Mouse (Mus musculus) right cerebral cortex, adult 2 months (tissue): ENCODE measurements around the gene Klhl29.

Source experiments
- DNase-seq, 2 experiments: peaks; one replicate each; pipeline ENCODE4 v3.0.0; 2021 to 2022; ENCODE audit warnings: low spot score in 2 of 2

Klhl29 gene

DNA sequence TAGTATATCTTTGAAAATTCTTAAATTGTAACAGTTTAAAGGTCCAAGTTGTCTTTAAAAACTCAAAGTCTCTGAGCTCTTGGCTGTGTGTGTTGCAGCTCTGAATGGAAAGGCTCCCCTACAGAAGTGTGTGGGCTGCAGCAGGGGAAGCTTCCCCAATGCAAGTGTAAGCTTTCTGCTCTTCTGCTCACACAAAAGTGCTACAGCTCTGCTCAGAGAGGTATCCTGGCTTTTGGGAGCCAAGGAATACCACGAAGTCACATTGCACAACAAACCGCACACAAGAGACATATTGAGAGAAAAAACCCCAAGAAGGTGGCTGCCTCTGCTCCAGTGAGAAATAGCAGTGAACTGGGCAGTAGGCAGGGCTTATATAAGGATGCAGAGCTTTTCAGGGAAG is 337.5 kb downstream of the Klhl29 start:
- peak; percentile 12 to 13 for DNase-seq

DNA sequence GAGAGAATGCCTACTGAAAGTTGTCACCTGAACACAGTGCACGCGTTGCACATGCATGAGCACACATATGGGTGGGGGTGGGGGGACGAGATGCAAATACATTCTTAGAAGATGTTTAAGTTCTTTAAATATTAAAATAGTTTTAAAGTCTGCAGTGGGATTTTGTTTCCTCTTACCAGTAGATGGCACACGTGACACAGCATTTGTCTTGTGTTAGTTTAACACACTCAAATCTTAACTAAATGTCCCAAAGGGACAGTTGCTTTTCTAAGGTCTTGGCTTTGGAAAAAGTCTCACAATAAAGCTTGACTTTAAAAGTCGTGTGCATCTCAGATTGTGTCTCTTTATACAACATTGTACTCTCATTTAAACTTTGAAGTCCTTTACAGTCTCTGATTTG is 346.4 kb downstream of the Klhl29 start:
- peak in 1 of 2 experiments; percentile 15 for DNase-seq
